Mouse (Mus musculus) megakaryocyte, embryonic 14.5 days (primary cell): ENCODE results near the gene Ctse.

ENCODE experiments used
- FLI1 ChIP-seq: IDR thresholded peaks from 2 replicates; pipeline ENCODE4 v1.6.1; 2012; ENCODE audit warnings: low read length, inconsistent platforms, mixed read lengths
- GATA1 ChIP-seq: IDR thresholded peaks from 3 replicates; pipeline ENCODE4 v1.6.1; 2012; ENCODE audit warnings: mixed read lengths, low read length, inconsistent platforms, borderline replicate concordance

DNA sequence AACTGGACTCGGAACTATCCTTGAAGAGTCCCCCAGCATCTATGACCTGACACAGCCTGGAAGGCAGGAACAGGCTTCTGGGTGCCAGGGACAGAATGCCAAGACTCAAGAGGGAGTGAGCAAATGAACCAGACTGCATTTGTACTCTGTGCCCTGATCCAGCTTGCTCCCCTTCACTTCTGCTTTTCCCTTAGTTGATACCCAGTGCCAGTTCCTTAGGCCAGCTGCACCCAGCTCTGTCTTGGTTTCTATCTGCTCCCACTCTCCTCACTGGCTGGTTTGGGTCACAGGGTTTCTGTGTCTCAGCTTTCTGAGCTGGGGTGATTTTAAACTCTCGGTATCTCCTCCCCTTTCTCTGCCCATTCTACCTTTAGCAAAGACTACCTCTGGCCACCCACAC, 31.4 kb upstream of the Ctse start:
- TF ChIP-seq GATA1 (no peak), FLI1 (no peak)
